Mouse (Mus musculus) urinary bladder, postnatal 25 days (tissue): ENCODE data around the gene C5ar1.
"Not testable (repeated sequence)": the region's sequence is repeated elsewhere in the genome, so short reads cannot be mapped to it uniquely, and the experiment has no call there.

Source experiments
- DNase-seq: peaks from one replicate; pipeline ENCODE4 v3.0.0; 2022; ENCODE audit warnings: low spot score

Gene C5ar1

DNA sequence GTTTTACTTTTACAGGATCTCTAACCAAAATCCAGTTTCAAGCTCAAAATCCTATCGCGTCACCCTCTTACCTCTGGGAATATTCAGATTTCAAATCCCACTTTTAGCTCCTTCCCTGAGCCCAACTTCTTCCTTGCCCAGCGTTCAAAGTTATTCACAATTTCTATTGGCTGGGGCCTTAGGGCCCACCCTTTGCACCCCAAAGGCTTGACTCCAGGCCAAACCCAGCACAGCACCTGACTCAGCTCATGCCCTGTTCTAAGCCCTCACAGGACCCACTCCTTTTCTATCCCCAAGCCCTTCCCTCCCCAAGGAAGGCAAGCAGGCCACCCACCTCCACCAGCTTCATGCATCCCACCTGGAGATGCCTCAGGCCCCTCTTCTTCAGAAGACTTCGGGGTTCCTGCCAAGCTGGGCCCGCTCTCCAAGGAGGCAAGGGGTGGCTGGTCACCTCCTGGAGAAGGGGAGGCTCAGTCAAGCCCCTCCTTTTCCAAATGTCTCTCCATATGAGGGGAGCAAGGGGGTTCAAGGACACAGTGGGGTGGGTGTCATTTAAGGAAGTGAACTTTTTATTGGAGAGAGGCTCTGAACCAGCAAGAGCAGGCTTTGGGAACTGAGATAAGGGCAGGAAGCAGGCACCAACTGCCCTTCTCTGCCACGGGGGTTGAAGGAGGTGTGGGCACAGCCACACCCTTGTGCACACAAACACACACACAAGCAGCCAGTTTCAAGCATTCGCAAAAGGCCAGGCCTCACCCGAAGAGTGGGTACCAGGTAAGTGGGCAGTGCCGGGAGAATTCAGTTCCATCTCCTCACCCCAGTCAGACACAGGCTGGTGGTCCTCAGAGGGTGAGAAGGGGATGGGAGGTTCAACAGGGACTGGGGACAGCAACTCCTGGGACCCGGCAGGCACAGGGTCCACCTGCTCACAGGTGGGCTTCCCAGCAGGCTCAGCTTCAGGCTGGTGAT, 15.9 kb upstream of the C5ar1 start:
- no peak for DNase-seq

DNA sequence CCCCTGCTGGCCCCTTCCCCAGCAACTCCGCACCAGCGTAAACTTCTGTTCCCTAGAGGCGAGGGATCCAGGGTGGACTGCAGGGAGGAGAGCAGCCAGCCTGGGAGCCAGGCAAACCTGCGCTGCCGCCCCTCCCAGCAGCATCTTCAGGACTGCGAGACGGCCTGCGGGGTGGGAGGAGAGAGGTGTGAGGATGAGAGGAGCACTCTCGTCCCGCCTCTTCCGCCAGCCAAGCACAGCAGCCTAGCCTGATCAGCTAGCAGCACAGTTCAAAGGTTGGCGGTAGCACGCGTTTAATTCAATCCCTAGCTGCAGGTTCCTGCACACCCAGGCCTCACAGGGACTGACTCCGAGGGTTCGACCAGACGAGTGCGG, 14.4 kb upstream of the C5ar1 start:
- DNase-seq = no peak

DNA sequence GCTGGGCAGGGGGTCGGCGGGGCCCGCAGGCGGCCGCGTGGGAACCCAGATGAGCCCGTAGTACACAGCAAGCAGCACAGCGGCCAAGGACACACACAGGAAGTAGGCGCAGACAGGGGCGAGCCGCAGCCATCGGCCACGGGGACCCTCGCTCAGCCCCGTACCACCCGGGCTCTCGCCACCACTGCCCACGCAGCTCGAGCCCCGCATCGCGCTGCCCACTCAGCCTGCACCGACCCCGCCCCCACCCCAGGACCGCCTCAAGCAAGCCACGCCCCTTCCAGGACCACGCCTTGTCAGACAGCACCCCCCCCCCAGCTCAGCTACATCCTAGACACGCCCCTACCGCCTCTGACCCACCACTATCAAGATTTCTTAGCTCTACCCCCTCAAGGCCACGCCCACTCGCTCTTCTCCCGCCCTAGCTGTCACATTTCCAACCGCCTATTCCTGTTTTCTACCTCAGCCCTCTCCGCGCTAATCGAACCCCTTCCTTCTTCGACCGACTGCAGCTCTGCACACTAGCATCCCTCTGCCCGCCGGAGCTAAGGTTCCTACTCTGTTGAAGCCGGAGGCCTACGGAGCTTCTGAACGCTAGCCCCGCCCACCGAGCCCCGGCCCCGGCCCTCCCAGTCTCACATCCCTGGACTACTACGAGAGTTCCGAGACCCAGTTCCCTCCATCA, 13.9 kb upstream of the C5ar1 start, which contains the start of gene Inafm1:
Gene Inafm1, minus strand, starts transcription at position 537 of the 685 bp plus-strand sequence.
- DNase-seq = peak; percentile 78

DNA sequence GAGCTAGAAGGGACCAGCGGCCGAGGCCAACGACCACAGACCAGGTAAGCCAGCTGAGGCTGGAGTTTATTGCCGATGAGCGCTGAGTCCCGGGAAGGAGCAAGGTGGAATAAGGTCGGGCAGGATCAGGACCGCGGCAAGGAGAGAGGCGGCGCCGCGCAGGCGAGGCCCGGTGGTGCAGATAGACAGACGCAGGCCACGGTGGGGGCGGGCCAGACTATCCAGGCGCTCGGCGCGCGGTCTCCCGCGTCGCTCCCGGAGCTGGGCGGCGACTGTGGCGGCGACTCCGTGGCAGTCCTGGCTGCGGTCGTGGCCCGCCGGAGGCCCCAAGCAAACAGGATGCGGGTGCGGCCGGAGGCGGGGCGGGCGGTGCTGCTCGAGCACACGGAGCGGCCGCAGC, 13.3 kb upstream of the C5ar1 start:
- DNase-seq = peak; percentile 55

DNA sequence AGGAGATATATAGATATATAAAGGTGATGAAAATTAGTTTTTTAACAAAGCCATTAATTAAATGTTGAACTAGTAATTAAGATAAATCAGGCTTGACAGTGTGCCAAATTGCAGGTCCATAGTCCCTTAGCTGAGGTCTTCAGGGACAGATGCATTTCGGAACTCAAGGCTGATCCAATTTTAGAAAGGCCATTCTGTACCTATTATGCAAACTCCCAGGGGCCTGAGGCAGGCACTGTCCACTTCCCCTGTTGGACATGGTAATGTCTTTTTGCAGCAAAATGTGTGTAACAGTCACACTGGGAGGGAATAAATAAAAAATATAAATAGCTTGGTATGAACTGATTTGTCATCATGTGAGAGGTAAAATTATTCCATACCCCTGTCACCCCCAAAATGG, 11.8 kb upstream of the C5ar1 start:
- no peak for DNase-seq

DNA sequence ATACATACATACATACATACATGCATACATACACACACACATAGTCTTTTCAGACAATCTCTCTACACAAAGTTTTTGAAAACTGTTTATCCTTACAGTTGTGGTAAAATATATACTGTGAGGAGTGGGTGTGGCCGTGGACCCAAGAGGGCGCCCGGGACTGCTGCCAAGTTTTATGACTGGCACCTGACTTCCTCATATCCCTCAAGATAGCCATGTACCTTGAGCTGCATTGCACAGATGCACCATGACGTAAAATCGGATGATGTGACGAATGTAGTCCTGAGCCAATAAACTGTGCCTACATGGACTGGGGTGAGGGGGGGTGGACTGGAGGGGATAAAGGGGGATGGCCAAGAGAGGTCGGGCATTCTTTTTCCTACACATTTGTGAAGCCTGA, 7.3 kb upstream of the C5ar1 start:
- not testable (repeated sequence) for DNase-seq

DNA sequence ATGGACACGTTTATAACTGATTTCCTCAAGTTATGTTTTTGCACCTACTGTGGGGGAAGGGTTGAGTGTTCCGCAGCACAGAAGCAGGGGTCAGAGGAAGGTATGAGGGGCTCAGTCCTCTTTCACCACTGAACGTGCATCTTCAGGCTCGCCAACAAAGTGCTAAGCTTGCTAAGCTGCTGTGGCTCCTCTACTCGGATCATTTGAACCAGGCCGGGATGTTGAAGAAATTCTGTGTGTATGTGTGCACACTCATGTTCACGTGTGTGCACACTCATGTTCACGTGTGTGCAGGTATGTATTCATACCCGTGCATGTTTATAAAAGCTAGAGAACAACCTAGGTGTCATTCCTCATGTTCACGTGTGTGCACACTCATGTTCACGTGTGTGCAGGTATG, 6.5 kb upstream of the C5ar1 start:
- no peak for DNase-seq

DNA sequence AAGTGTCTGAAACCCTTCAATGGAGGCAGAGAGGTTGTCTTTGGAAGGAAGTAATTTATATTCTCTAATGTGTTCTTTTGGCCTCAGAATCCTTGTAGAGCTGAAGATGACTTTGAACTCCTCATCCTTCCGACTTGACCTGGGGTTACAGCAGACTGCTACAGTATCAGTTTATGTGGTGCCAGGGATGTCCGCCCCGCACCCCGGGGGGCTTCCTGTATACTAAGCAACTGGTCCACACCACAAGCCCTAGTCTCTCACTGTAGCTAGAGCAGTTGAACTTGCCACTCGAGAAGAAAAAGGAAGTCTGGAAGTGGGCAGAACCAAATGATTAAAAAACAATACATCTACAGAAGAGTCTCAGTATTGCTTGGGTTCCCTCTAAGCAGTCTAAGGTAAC, 4.5 kb upstream of the C5ar1 start:
- DNase-seq = no peak

DNA sequence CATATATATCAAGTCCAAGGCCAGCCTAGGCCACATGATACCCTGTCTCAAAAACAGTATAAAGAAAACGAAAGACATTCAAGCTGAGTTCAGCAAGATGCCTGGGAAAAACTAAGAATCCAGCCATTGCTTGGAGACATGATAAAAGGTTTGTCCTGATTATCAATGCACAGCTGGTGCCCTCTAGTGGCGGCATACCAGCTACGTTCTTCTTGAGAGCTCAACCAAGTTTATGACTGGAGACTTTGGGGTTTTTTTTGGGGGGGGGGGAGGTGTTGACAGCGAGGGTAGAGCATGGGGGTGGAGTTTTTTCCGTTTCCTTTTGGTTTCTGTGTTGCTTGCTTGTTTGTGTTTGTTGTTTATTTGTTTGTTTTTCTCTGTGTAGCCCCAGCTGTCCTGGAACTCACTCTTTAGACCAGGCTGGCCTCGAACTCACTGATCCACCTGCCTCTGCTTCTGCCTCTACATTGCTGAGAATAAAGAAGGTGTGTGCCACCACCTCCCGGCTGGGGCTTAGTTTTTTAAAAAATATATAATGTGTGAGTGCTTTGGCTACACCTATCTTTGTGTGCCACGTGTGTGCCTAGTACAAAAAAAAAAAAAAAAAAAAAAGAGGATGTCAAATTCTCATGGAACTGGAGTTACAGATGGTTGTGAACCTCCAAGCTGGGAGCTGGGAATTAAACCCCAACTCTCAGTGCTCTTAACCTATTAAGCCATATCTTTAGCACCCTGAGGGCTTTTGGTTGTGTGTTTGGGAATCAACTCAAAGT, 3.9 kb upstream of the C5ar1 start:
- DNase-seq = peak; percentile 78

DNA sequence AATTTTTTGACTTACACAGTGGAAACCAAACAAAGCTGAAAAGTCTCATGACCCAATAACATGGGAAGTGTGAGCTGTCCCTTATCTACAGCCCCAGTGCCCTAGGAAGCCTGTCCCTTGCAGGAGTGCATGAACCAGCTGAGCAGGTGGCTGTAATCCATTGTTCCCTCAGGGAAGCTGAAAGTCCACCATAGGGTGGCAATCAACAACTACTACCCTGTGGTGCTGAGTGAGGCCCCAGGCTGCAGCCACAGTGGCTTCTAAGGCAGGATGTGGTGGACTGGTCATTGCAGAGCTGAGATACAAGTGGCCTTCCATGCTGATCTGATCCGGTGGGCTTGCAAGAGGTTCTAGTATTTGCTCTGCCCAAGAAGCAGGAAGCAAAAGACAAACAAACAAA, 1.8 kb upstream of the C5ar1 start:
- DNase-seq = no peak

DNA sequence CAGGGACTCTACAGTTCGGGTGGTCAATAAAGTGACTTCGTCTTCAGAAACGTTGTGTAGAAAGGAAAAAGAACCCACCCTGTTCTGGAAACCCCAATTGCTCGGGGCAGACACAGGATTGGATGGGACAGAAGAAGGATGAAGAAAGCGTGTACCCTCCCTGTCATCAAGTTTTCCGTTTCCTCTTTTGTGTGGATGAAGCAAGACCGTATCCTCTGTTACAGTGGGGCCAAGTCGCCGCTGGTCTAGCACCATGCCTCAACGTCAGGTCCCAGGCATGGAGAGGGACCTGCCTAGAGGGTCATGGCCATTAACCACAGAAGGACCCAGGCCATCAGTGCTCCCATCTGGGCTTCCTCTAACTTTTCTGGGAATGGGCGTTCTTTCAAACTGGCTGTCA, 1.5 kb downstream of the C5ar1 start:
- no peak for DNase-seq

DNA sequence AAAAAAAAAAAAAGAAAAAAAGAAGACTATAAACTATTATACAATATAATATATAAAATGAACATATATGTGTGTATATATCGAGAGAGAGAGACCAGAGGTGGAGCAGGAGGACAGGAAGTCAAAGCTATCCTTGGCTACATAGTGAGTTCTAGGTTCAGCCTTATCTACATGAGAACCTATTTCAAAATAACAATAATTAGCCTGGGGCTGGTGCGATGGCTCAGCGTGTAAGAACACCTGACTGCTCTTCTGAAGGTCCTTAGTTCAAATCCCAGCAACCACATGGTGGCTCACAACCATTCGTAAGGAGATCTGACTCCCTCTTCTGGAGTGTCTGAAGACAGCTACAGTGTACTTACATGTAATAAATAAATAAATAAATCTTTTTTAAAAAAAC, 3.4 kb downstream of the C5ar1 start:
- not testable (repeated sequence) for DNase-seq

DNA sequence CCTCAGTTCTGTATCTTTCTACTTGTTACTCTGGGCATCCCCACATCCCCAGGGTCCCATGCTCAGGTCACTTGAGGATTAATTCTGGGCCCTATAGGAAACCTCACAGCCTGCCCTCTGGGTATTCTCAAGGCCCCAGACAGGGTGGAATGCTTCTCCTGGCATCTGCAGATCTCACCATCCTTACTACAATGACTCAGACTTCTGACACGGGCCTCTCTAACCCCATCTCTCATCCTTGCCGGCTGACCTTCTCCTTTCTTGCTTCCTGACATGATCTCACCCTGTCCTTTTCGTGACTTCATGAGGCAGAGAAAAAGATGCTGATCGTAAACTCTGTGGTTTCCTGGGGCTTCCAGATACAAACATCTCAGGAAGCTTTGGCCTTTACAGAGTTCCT, 5.1 kb downstream of the C5ar1 start:
- DNase-seq = no peak

DNA sequence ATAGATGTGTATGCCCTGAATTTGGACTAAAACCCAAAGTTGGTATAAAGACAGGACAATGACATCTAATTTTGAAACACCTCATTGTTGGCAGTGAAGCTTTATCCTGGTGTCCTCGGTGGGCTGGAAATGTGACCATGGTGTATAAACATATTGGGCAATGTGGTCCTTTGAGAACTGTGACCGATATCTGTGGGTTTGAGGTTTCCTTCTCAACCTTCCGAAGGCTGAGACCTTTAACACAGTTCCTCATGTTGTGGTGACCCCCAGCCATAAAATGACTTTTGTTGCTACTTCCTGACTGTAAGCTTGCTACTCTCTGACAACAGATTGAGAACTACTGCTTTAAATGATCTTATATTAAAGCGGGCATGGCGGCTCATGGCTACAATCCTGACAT, 8.7 kb downstream of the C5ar1 start:
- no peak for DNase-seq

DNA sequence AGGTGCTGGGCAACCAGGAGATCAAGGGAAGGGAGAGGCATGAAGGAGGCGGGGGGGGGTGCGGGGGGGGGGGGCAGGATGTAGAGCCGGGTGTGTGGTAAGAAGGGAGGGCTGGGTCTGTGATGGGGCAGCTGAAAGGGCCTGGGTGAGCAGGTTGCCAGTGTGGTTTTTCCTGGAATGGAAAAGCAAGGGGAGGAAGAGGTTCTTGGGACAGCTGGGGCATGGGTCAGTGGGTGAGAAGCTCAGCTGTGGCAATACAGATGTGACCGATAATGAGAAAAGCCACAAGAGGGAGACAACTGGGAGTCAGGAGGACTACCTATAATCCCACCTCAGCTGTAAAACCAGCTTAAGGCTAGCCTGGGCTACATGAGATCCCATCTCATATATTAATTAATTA, 13.4 kb downstream of the C5ar1 start:
- DNase-seq = no peak

DNA sequence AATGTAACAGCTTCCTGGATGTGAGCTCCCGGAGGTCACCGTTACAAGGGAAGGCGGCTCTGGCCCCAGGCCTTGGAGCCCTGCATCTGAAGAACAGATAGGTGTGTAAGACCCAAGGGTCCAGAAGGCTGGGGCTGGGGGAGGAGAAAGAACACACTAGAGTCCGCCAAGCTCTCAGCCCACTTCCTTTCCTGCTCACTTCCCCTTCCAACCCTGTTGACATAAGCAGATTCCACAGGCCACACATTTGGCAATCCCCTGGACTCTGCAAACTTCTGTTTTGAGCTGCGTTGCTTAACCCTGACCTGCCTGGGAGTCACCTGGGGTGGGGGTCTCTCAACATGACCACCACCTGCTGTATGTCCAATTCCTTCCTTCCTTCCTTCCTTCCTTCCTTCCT, 15.3 kb downstream of the C5ar1 start, which contains the start of gene C5ar2:
Gene C5ar2, minus strand, starts transcription at position 88 of the 400 bp plus-strand sequence.
- DNase-seq = no peak

DNA sequence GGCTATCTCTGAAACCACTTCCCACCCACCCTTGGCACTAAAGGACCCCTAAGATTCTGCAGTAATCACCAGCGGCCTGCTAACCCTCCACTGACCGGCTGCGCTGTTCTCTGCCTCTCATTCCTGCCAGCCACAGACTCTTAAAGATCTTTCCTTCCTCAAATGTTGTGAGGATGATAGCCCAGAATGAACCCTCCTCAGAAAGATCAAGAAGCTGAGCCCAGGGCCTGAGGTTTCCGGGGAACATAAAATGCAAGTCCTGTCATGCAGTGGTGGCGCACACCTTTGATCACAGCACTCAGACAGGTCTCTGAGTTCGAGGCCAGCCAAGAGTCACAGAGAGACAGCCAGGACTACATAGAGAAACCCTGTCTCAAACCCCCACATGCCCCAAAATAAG, 17.1 kb downstream of the C5ar1 start:
- DNase-seq = no peak

DNA sequence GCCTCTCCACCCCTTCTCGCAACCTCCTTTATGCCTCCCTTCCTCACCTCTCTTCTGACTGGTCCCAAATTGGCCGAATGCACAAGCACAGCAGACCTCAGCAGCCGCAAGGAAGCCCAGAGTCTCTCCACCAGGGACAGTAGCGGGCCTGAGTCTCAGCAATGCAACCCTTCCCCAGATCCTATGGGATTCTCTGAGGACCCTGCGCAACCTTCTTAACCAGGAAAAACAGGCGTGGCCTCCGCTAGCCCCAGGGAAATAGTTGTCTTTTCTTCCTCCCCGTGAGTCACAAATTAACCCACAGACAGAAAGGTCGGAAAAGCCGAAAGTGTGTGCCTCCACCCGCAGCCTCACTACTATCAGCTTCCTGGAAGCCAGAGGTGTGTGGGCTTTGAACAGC, 17.6 kb downstream of the C5ar1 start:
- no peak for DNase-seq

DNA sequence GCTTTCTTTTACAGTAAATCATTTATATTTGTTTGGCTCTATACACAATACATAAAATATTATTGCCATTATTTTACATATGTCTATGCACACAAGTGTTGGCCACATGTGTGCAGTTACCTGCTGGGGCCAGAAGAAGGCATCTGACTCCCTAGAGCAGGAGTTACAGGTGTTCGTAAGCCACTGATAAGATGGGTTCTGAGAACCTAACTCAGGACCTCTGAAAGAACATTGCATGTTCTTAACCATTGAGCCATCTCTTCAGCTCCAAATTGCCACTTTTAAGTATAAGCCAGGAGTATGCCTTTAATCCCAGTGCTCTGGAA, 18.4 kb downstream of the C5ar1 start:
- DNase-seq = no peak

DNA sequence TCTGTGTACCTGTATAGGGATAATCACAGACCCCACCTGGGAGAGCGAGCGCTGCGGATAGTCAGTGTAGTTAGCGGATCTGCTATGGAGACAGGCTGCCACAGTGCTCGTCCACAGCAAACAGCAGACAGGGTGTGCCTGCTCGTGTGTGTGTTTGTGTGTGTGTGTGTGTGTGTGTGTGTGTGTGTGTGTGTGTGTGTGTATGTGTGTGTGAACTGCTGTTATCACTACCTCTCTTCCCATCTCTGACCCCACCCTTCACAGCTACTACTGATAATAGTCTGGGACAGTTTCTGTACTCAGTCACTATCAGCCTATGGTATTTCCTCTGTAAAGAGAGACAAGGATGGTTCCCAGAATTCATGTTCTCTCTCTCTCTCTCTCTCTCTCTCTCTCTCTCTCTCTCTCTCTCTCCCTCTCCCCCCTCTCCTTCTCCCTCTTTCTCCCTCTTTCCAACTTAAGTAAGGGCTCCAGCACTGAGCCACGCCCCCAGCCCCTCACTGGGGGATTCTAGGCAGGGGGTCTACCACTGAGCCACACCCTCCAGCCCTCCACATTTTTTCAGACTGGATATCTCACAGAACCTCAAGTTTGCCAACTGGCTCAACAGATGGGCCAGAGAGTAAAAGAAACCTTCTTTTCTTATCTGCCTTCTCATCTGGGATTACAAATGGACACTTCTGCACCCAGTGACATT, 18.9 kb downstream of the C5ar1 start:
- DNase-seq = no peak

DNA sequence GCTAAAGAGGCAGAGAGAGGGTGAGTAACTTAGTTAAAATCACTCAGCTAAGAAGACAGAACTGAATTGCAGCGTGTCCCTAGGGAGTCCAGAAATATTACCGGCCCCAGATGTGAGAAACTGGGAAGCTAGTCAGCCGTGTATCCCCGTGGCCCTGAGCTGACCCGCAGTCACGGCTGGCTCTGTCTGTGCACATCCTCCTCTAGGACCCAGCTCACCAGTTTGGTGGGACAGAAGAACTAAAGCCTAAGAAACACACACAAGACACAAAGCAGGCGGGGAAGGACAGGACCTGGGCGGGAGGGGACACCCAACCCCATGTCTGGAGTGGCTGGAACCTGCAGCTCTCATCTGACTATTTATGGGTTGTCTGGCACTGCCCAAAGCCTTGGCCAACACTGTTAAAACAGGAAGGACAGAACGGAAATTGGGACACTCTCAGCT, 19.8 kb downstream of the C5ar1 start:
- no peak for DNase-seq

DNA sequence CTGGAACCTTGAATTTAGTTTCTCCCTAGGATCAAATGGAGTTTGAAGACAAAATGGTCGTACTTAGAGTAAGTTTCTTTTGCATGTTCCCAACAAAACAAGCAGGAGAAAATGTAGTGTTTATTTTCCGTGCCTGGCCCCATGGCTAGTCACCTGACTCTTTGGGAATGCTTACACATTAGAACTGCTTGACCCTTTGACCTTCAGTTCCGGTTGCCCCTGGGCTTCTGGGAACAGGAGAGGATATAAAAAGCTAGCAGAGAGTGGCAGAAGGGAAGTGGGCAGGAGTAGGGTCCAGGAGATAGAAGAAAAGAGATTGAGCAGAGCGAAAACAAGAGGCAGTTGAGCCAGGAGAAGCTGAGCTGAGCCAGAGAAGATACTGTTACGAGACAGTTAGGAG, 29.5 kb downstream of the C5ar1 start:
- DNase-seq = no peak
